Mouse (Mus musculus) cerebellum, adult 11-12 months (tissue): ENCODE data around the gene Aass.
"Not testable (repeated sequence)": the region's sequence is repeated elsewhere in the genome, so short reads cannot be mapped to it uniquely, and the experiment has no call there.

Experiments
- DNase-seq: peaks from one replicate; pipeline ENCODE4 v3.0.0; 2022

Gene Aass

DNA sequence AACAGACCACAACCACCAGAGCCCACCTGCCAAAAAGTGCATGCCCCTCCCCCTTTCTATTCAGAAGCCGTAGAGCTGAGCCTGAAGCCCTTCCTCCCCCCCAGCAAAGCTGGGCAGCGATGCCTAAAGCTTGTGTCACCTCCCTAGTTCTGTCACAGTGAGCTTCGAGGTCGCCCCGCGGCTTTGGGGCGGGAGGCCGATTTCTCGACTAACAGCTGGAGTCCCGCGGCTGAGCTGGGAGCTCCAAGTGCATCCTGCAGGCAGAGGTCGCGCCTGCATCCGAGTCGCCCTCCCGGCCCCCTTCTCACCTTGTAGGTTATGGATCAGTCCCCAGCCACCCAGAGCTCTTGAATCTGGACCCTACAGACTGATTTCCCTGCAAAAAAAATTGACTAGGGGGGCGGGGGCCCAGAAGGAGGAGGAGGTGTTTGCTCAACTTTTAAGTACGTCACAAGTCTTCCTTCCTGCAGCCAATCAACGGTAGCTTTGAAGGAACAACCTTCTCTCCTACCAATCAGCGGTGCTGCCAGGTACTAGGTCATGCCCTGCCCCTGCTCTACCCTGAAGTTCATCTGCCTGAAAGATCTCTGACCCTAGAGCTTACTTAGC is at the start of gene Aass:
TSS of gene Aass (minus strand) at position 414 of the 609 bp plus-strand sequence.
- no peak for DNase-seq

DNA sequence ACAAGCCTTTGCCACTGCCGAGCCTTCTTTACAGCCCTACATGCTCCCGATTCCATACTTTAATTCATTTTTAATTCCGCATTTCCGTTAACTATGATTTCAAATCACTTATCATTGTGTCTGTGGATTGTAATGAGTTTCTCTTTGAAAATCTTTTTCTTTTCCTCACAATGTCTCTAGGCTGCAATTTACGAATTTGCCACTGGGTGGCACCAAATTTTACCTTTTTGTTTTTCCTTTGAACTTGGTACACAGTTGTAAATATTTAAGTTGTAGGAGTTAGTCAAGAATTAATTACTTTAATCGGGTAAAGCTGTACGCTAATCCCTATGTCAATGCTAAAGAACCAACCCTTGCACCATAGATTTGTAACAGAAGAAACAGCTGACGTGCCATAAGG is 47.3 kb upstream of the Aass start:
- no peak for DNase-seq

DNA sequence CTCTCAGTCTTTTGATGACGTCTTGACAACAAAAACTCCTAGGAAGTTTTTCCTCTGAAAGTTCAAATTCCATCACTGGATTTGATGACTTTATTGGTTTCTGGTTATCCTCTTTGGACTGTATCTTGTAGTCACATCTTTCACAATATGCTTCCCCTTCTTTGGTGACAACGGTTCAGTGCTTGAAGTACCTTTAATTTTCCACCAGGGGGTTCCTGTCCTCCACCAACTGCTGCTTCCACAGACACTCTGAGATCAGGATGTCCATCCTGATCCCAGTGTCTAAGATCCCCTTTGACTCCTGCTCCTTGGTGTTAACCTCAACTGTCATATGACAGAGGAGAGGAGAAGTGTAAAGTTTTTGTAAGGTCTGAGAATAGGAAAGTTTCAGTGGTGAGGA is 31.0 kb upstream of the Aass start:
- DNase-seq = not testable (repeated sequence)

DNA sequence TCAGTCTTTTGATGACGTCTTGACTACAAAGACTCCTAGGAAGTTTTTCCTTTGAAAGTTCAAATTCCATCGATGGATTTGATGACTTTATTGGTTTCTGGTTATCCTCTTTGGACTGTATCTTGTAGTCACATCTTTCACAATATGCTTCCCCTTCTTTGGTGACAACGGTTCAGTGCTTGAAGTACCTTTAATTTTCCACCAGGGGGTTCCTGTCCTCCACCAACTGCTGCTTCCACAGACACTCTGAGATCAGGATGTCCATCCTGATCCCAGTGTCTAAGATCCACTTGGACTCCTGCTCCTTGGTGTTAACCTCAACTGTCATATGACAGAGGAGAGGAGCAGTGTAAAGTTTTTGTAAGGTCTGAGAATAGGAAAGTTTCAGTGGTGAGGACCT is 23.6 kb upstream of the Aass start:
- DNase-seq = not testable (repeated sequence)

DNA sequence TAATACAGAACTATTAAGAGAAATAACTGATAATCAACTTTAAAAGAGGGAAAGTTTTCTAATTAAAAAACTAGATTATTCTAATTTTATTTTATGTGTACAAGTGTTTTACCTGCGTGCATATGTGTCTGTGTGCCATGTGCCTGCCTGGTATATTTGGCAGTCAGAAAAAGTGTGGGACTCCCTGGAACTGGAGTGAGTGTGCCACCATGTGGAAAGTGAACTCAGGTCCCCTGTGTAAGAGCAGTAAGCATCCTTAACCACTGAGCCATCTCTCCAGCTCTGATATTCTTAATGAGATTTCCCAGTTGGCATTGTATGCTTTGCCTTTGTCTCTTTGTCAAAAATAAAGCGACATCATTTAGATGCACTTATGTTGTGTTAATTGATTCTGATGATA is 20.3 kb upstream of the Aass start:
- DNase-seq = no peak

DNA sequence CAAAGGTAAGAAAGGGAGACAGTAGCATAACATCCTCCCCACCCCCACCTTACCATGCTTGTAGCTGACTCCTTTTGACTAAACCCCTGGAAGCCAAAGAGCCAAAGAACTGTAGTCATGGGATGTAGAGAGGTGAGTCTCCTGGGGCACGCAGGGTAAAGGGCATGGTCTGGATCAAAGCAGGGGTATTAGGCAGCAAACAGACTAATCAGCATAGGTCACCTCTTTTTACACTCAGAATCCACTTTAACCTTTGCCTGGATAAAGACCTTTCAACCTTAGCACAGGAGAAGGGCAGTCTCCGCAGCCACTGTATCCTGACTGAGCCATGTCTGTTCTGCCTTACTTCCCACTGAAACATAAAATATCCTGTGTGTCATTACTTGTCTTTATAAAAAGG is 14.4 kb upstream of the Aass start:
- no peak for DNase-seq

DNA sequence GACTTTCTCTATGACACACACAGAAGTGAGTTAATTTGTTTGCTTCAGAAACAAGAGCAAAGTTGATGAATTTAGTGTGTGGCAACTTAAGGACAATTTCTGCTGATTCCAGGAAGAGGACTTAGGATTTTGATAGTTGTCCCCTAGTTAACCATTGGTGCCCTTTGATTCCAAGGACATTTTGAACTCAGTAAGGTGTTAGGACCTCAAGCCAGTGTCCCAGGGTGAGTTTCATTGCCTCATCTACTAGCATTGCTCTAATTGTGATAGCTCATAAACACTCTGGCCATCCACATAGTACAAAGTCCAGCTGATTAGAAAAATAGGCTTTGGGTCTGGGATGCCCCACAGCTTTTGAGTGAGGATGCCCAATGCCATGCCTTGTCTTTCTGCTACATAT is 11.2 kb upstream of the Aass start:
- no peak for DNase-seq

DNA sequence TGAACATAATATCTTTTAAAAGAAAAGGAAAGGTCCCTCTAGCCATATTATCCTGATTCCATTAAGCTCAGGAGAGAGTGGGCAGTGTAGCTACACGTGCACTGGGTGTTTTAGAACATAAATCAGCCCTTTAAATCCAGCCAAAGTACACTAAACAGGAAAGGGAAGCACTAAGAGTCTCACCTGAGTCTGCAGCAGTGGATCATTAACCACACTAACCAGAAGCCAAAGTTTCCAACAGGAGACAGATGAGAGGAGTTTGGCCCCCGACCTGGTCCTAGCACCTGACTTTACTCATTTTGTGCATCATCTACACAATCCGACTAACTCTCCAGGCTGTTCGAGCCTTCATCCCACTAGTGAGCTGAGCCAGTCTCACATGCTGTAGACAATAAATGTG is 1.8 kb downstream of the Aass start:
- DNase-seq = no peak

DNA sequence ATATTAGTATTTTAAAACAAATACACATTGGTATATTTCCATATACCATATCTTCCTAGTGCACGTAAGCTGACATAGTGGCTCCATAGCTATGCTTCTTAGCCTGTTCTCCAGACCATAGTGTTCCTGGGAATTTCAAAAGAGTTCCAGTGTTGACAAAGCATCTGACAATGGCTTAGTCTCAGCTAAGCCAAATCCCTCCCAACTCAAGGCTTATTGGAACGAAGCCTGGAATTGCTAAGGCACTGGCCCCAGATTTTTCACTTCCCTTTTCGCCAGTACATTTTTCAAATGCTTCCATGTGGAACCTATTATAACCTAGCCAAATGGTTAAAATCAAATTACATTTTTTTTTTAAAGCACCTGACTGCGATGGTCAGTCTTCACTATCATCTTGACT is 3.6 kb downstream of the Aass start:
- no peak for DNase-seq

DNA sequence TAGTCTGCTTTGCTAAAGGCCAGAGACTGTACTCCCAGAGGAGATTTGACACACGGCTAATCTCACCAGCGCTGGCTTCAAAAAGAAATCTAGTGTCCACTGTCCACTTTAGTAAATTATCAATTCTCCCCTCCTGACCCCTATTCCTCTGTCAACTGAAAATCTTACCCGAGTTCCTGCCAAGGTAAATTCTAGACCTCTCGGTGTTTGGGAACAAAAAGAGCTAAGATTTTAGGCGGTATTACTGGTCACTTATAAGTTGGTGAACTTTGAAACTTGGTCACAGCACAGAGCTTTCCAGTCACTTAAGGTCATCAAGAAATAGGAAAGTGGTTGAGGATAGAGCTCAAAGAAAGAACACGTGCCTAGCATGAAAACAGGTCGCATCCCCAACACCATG is 6.1 kb downstream of the Aass start:
- DNase-seq = no peak

DNA sequence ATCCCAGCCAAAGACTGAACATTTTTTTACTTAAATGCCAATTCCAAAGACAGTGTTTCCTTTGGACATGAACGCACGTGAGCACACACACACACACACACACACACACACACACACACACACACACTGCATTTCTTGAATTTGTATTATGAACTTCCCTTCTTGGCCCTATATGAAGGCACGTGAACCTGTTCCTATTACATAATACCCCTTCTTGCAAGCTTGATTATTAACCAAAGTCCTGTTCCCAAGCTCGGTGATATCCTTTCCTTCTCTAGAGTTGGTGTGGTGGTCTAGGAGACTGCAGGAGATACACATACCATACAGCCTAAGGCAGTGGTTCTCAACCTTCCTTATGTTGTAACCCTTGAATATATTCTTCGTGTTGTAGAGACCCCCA is 7.0 kb downstream of the Aass start:
- DNase-seq = no peak

DNA sequence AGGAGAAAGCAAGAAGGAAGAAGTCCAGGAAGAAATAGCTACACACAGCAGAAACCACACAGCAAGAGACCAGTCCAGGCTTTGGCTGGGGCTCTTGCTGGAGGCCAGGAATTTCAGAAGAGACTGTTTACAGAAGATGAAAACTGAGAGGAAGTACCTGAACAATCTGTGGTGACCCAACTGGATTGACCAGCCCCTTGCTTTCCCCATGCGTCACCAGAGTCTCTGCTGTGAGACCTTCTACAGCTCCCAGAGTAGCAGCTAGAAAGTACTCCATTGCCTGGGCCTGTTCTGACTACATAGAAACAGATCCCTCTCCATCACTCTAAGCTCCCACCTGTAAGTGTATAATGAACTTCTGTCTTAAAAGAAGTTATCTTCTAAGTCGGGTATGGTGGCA is 8.0 kb downstream of the Aass start:
- DNase-seq = no peak

DNA sequence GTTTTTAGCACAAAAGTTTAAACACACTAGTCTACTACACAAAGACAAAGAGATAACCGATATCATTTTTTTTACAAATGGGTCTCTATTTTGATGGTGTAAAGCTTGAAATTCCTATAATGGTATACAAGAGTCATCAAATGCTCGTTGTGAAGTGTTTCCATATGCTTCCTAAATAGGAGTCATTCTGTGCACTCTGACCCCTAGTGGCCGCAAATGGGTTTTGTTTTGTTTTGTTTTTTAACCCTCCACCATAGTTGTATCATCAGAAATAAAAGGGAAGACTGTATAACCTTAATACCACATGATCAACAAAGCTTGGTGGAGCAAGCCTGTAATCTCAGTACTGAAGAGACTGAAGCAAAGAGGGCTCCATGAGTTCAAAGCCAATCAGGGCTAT is 9.9 kb downstream of the Aass start:
- no peak for DNase-seq

DNA sequence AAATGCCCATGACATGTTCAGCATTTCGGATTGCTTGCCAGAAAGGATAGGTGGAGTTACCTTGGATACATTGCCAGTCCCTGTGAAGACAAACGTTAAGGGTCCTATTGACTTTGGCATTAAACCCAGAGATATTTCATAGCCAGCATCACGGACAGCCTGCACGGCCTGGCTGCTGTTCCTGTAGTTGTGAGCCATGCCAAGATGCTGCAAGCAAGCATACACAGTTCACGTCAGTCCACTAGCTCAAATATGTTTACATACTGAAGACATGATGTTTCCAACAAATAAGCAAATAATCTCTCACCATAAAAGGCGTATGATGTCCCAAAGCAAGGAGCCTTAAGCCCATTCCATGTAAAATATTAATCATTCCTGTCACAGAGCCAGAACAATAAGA is 18.0 kb downstream of the Aass start:
- DNase-seq = no peak

DNA sequence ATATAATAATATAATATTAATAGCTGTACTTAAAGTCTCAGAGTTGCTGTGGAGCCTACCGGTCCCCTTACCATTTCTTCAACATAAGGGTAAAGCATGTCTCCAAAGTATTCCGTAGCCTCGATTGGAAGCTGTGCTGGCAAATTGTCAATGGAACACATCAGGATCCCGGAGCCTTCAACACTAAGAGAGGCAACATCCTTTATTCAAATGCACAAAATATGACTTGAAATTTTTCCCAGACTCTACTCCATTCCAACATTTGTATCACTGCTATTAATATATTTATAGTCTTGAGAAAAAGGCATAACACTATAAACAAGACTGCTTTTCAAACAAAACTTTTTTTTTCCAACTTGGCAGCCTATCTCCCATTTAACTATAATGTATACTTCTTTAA is 25.7 kb downstream of the Aass start:
- DNase-seq = no peak

DNA sequence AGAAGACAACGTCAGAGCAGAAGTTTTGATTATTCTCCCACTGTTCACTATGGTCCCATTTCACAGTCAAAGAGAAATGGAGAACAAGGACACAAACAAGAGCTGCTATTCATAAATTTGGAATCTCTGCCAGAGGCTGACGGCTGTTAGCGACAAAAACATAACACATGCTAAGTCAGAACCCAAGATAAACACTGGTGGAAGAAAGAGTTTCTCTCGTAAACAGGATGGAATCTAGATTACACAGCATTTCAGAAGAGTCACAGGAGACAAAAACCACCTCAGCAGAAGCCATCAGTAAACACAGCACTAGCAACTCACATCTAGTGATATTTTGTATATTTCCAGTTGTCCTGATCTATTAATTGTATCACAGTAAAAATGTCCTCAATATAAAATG is 26.4 kb downstream of the Aass start:
- DNase-seq = no peak

DNA sequence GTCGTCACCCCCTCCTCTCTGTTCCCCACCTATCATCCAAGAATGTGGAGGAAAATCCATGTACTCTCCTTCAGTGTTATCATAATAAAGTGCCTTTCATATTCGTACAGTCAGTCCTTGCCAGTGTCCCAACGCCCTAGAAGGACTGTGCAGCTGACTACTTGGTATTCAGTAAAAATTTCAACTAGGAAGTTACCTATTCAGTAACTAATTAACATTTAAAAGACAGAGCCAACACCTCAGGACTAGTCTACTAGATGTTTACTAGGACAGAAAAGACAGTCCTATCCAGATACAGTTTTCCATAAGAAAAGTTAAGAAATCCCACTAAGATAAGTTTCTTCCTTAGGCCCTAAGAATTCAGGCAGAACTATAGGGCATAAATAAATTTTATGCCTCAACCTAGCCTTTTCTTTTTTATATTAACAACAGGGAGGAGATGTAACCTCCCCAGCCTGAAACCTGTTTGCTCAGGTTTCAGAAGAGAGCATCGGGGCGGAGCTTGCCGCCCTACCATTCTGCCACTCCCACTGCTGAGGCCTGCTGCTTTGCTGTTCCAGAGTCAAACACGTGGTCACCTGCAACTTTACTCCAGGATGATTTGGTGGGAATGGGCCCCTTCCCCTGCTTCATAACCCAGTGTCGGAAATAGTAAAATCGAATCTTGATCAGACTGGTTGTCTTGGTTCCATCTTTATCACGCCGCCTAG is 42.3 kb downstream of the Aass start:
- DNase-seq = not testable (repeated sequence)

DNA sequence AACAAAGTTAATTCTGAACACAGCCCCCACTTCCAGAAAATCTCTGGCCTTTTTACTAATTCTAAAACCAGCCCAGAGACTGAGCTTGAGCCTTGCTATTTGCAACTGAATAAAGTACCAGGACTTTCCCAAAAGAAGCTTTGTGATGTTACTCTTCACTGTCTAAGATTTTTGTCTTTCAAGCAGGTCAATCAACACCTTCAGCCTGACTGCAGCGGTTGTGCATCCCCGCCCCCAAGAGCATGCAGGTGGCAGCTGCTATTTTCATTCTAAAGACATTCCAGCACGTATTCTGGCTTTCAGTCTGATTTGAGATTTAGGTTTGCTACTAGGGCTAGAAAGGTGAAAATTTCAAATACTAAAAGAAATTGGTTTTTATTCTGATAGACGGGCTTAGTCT is 43.5 kb downstream of the Aass start:
- not testable (repeated sequence) for DNase-seq

DNA sequence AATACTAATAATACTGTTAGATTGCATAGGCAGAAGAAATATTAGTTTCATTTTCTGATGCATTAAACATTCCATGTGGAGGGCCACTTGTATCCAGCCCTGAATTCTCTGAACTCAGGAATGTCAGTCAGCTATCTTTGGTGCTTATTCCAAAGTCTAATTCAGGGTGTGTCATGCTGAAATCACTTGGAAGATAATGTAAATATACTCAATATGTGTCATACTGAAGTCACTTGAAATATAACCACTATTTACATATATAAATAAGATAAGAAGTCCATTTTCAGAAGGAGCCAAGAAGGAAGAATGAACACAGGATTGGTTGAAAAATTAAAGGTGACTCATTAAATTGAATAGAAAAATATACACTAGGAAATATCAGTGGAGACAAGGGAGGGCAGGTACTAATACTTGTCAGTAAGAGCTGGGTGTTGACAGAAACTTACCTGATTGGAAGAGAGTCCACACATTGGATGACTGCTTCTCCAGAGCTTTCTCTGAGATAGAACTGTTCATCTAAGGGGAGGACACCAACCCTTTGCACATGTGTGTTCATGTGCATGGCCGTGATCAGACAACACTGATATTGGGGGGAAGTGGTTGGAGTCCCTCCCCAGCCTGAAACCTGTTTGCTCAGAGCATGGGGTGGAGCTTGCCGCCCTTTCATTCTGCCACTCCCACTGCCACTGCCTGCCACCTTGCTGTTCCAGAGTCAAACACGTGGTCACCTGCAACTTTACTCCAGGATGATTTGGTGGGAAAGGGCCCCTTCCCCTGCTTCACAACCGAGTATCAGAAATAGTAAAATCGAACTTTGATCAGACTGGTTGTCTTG is 48.0 kb downstream of the Aass start:
- no peak for DNase-seq

DNA sequence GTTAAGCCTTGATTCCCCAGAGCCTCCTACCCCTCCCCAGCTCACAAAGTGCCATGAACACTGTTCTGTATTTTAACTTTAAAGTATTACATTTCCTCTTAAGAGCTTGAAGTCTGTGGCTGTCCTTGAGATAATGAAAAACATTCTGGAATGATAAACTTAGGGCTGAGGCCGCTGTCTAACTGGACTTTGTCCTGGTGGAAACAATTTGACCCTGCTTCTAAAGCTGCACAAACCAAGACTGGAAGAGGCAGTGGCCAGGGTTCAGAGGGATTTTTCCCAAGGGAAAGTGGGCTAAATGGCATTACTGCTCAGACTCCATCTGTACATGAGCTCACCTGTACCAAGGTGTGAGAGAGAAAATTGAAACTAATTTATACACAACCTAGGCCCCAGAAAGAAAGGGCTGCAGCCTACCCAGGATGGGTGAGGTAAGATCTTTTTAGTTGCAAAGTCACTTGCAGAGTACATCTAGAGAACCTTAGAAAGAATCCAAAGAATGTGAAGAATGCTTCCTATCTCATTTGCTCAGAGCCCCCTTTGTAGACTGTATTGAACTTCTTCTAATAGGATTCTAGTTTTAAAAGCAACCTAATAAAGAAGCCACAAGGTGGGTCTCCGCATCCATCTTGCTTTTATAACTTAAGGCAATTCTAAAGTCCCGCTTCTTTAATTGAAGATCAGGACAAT is 52.6 kb downstream of the Aass start:
- DNase-seq = no peak

DNA sequence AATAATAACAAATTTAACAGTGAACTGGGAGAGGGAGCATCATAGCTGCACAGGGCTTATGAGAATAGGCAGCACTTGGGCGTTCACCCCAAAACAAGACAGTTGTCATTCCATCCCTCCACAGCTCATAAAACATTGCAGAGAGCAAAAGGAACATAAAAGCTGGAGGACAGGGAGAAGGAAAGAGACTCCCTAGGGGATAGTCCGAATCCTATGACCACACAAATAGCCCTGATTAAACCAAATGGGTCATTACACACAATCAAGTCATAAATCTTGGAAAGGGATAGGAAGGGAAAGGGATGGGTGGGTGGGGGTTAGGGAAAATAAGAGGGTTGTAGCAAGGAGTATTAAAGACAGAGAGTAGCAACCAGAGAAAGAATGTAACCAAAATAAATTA is 54.5 kb downstream of the Aass start:
- DNase-seq = no peak

DNA sequence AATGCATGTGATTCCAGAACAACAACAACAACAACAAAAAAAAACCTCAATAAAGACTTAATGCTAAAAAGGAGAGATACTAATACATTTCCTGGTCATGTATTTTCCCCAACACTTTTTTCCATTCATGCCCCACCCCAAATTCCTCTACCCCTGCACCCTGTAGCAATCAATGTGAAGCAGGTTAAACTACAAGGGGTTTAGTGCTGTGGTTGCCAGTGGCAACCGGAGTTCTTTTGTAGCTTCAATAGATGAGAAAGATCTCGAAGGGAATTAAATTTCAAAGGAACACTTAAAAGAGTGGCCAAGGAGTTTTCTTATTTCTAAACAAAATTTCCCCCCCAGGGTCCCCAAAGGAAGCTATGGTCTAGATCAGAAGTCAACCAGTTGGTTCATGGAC is 56.7 kb downstream of the Aass start:
- no peak for DNase-seq

DNA sequence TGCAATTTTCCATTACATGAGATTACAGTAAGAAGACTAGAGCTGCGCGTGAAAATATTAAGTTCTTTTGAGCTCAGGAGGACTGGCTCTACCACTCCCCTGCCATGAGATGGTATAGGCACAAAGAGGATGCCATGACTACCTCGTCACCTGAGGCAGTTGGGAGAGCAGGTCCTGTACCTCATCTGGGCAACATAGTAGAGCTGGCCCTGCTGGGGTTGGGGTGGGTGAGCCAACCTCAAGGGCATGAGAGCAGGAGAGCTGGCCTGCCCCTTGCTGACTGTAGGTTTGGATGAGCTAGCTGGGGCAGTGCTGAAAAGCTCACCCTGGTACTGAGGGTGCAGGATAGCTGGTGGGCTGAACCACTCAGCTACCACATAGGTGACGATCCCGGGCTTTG is 77.1 kb downstream of the Aass start:
- no peak for DNase-seq

DNA sequence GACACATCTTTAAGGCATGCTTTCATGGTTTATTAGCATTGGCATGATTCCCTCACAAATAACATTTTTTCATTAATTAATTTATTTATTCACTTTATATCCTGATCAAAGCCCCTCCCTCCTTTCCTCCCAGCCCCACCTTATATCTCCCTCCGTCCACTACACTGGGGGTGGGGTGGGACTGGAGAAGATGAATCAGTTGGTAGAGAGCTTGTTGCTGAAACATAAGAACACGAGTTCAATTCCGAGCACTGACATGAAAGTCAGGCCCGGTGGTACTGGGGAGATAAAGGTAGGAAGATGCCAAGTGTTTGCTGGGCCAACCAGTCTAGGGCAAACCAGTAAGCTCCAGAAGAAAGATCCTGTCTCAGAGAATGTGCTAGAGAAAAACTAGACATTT is 84.0 kb downstream of the Aass start:
- no peak for DNase-seq
